Mouse (Mus musculus) gastrocnemius, adult 2 months (tissue): ENCODE measurements around the gene Cdkn2a. TPM values are rescaled to one million over a fixed set of nuclear protein-coding genes. Genes with fewer than 3 reads are reported as not detected.

Source experiments
- DNase-seq: peaks from one replicate; pipeline ENCODE4 v3.0.0; 2022
- H3K27ac ChIP-seq: fragments of 200-600 bp; 2 replicates; pipeline ENCODE4 v1.8.1; 2022; ENCODE audit warnings: mild to moderate bottlenecking
- H3K4me3 ChIP-seq: fragments of 200-600 bp; 2 replicates; pipeline ENCODE4 v1.8.1; 2022; ENCODE audit warnings: mild to moderate bottlenecking, moderate library complexity
- CTCF ChIP-seq: fragments of 200-600 bp; IDR thresholded peaks from 2 replicates; pipeline ENCODE4 v1.8.1; 2022; ENCODE audit warnings: antibody characterized with exemption, mild to moderate bottlenecking, moderate library complexity
- intact Hi-C: fragments of 180-260 bp; cut with DNase I; formaldehyde crosslinking; loops from one replicate; pipeline ENCODE4 v1.15.1; 2025
- total RNA-seq, 2 experiments: library from RNA; stranded (reverse); gene quantifications; 2 replicates each; pipeline ENCODE4 v1.2.3; 2021

The Cdkn2a gene
- total RNA-seq, 2 experiments from 2014 or later = not detected

DNA sequence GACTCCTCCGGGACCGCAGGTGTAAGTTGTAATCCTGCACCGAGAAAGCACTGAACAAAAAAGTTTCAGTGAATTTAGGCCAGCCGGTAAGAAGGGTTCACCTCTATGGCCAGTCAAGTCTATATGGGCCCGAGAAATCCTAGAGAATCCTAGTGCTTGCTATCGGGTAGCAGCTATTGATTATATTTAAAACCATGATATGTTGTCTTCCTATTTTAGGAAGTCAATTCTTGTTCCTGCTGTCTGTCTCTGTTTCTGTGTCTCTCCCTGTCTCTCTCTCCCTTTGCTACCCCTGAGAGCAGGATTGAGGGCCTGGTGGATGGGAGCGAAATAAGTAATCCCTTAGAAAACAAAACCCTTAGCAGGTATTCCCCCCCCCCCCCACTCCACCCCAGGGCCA is 937 bp downstream of the Cdkn2a start:
- no peak for TF ChIP-seq CTCF
- H3K27ac ChIP-seq = no peak overlapping the region
- H3K4me3 ChIP-seq = no peak overlapping the region
- intact Hi-C loops = no loop called here
- DNase-seq = no peak

DNA sequence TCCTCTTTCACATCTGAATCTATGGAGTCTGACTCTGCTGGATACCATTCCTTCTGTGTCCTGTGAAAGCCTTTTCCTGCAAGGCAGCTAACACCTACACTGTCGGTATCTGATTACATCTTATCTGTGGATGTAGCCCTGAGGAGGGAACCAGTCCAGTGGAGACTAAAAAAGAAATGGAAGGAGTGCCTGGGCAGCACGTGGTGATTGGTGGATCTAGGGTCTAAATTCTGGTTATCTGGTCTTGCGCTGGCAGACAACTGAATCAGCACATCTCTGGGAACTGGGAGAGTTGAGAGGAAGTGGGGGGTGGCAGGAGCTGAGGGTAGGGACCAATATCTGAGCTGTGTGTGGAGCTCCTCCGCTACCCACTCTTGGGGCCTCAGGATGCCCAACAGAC is 5.4 kb downstream of the Cdkn2a start:
- no peak for TF ChIP-seq CTCF
- no peak for DNase-seq
- H3K27ac ChIP-seq = no peak overlapping the region
- H3K4me3 ChIP-seq = no peak overlapping the region
- intact Hi-C loops = no loop called here

DNA sequence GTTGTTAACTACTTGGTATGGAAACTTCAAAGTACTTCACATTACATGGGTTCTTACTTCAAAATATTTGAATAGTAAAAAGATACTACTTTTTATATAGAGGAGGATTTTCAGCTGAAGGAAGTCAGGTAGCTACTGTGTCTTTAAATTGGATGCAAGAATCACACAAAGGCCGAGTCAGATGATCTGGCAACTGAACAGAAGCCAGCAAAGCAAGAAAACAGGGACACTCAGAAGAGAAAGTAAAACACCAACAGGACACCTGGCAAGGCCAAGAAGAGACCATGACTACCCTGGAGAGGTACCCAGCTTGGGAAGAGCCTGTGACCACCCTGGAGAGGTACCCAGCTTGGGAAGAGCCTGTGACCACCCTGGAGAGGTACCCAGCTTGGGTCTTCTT is 7.9 kb downstream of the Cdkn2a start:
- Histone ChIP-seq H3K4me3 (no peak overlapping the region), H3K27ac (no peak overlapping the region)
- DNase-seq = no peak
- intact Hi-C loops = no loop called here
- no peak for TF ChIP-seq CTCF

DNA sequence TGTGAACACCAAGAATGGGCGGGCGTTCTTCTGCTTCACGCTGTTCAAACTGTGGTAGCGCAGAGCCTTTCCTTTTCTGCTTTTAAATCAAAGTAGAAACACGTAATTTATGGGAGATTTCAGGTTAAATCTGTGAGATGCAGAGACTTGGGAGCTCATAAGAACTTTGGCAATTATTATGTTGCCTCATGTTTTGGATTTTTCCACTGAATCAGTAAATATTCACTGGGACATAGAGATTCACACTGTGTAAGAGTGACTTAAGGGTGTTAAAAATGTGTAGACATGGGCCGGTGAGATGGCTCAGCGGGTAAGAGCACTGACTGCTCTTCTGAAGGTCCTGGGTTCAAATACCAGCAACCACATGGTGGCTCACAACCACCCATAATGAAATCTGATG is 8.8 kb downstream of the Cdkn2a start:
- no peak for TF ChIP-seq CTCF
- Histone ChIP-seq H3K27ac (no peak overlapping the region), H3K4me3 (no peak overlapping the region)
- no peak for DNase-seq
- intact Hi-C loops = no loop called here

DNA sequence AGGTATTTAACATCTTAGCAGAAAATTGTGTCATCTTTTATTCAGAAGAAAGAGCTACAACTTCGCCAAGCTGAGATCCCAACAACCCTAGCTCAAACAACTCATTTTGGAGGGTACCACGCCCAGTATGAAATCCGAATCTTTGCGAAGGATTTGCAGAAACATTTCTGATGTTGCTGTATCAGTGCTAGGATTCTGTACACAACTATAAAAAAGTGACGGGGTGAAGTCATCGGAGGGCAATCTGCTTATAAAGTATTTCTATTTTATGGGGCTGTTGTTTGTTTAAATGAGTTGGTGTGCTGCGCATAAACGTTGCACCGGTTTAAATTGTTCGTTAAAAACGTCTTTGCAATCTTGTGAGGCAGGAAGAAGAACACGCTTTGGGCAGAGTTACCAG is 11.8 kb downstream of the Cdkn2a start:
- intact Hi-C loops = no loop called here
- DNase-seq = no peak
- H3K27ac ChIP-seq = no peak overlapping the region
- no peak overlapping the region for H3K4me3 ChIP-seq
- TF ChIP-seq CTCF = no peak

DNA sequence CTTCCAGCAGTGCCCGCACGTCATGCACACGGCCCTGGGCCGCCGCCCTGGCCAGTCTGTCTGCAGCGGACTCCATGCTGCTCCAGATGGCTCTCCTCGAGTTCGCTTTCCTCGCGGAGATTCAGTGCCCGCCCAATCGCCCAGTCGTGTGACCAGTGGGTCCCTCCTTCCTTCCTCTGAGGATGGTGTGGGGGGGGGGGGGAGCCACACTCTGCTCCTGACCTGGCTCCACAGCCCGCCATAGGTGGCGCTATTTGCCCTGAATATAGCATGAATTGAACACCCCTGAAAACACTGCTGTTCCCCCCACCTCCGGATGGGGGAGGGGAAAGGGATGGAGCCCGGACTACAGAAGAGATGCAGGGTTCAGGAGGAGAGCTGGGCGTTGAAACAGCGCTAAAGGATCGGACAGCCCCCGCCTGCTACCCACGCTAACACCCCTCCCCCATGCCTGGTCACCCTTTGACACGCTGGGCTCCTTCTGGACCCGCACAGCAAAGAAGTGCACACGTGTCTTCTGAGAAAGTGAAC is 12.4 kb downstream of the Cdkn2a start:
- H3K27ac ChIP-seq = no peak overlapping the region
- peak; percentile 34 for TF ChIP-seq CTCF
- intact Hi-C loops = no loop called here
- DNase-seq = peak; percentile 39
- peak overlapping the region; percentile 42 for H3K4me3 ChIP-seq

DNA sequence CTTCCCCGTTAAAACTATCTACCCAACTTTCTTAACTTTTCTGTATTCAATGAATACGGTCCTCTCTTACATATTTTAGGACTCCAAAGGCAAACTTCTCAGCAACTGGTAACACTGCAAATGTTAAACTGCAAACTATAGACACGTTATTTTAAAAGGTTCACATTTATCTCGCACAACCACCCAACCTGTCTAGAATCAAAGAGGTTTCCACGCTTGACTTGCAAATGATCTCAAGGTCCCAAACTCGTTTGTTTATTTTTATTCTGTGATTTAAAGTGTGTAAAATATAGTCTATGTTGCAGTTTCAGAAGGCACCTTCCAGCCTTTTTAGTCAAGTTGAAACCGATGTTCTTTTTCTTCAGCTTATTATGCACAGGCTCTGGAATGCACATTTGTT is 13.2 kb downstream of the Cdkn2a start:
- TF ChIP-seq CTCF = no peak
- Histone ChIP-seq H3K4me3 (no peak overlapping the region), H3K27ac (no peak overlapping the region)
- intact Hi-C loops = no loop called here
- no peak for DNase-seq

DNA sequence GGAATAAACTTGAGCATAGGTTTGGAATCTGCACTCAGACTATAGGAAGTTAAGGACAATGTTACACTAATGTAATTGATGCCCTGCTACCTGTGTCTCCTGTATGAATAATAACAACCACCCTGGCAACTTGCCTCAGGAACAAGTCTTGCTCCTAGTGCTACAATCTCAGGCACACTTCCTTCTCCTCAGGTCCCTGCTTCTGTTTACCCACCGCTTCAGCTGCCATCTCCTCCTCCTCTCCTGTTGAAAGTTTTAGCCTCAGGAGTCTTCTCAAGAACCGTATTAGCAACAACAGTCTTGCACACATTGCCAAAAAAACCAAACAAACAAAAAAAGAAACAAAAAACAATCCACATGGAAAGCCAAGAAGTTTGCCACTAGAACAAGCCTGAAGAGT is 14.8 kb downstream of the Cdkn2a start:
- DNase-seq = no peak

DNA sequence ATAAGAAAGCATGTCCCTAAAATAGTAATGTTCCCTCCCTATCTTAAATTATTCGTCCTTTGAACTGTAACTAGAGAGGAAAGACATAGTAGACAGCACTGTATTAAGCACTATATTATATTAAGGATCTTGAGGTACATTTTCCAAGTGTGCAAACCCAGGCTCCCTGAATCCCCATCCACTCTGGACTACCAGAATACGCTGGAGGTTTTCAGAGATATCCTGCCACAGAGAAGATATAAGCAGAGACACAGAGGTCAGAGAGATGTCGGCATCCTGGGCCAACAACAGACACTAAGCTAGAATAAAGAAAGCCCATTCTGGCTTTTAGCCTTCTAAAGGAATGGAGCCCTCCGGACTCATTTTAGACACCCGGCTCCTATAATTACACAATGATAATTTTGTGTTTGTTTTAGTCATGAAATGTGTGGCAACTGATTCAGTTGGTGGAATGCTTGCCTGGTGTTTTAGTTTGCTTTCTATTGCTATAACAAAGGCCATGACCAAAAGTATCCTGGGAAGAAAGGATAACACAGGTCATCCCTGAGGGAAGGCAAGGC is 17.0 kb downstream of the Cdkn2a start:
- no peak overlapping the region for H3K4me3 ChIP-seq
- intact Hi-C loops = no loop called here
- DNase-seq = no peak
- TF ChIP-seq CTCF = no peak
- H3K27ac ChIP-seq = no peak overlapping the region

More for the DNA sequence above, 14.8 kb downstream of the Cdkn2a start:
- no peak for TF ChIP-seq CTCF
- no peak overlapping the region for H3K4me3 ChIP-seq
- intact Hi-C loops = no loop called here
- no peak overlapping the region for H3K27ac ChIP-seq

DNA sequence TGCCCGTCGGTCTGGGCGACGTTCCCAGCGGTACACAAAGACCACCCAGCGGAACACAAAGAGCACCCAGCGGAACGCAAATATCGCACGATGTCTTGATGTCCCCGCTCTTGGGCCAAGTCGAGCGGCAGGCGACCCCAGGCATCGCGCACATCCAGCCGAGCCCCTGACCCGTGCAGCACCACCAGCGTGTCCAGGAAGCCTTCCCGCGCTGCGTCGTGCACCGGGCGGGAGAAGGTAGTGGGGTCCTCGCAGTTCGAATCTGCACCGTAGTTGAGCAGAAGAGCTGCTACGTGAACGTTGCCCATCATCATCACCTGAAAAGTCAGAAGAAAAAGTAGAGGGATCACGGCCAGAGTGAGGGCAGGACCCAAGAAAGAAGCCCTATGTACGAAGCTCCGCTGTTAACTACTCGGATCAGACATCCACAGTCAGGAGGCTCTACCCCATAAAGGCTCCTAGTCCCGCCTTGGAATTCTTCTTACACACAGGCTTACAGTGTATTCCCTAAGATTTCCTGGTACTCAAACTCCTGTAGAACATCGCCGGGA is 17.7 kb downstream of the Cdkn2a start:
- intact Hi-C loops = no loop called here
- Histone ChIP-seq H3K27ac (no peak overlapping the region), H3K4me3 (no peak overlapping the region)
- no peak for DNase-seq
- TF ChIP-seq CTCF = no peak

DNA sequence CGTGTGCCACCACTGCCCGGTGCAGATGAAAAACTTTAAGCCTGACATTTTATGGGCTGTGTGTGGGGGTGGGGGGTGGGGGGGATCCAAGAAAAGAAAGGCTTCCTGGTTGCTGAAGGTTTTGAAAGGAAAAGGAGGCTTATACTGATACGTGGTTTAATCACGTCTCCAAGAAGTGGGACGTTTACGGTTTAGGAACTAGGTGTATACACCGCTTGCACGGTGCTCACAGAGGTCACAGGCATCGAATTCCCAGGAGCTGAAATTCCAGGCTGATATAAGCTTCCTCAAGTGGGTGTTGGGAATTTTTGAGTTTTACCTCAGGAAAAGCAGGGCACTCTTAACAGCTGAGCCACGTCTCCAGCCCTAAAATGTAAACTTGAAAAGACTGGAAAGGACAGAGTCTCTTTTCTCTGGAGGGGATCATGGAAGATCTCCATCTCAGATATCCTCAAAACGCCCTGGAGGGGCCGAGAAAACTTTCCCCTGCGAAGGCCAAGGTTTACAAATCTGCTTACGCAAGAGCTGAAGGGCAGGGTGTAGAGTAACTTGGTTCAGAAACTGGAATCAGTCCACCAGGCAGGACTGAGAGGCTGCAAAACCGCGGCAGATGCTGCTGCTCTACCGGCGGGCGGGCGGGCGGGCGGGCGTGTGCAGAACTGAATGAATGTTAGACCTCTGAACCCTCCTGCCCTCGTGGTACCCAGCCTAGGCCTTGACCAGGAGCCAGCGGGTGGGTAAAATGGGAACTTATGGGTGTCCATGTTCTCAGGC is 18.5 kb downstream of the Cdkn2a start:
- TF ChIP-seq CTCF = no peak
- Histone ChIP-seq H3K27ac (no peak overlapping the region), H3K4me3 (no peak overlapping the region)
- intact Hi-C loops = no loop called here
- no peak for DNase-seq

DNA sequence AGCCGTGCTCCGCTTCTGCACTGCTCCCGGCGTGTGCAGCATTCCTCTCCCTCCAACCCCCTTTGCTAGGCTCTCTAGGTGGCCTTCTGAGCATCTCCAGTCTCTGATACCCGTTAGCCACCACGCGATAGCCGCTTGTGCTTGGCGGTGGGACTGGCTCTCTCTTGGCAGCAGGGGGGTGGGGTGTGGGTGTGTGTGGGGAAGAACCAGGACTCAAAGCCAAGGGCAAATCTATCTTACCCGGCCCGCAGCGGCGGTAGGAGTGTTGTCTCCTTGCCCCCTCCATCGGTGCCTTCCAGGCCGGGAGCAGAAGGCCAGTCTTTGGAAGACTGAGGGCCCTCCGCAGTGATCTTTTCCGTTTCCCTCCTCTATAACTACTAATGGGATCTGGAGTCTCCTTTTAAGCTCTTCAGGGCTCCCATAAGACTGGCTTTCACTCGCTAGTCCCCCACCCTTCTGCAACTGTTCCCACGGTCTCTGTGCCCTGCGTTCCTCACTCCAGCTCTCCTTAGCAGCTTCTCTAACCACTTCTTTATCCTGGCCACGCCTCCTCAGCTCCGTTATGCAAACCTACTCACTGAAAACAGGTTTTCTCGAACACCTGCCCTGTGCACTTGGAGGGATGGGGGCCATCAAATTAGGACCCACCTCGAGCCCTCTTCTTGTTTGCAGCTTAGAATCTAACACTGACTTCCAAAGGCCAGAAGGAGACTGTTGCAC is 19.5 kb downstream of the Cdkn2a start:
- no peak overlapping the region for H3K27ac ChIP-seq
- H3K4me3 ChIP-seq = no peak overlapping the region
- TF ChIP-seq CTCF = no peak
- intact Hi-C loops = no loop called here
- no peak for DNase-seq

DNA sequence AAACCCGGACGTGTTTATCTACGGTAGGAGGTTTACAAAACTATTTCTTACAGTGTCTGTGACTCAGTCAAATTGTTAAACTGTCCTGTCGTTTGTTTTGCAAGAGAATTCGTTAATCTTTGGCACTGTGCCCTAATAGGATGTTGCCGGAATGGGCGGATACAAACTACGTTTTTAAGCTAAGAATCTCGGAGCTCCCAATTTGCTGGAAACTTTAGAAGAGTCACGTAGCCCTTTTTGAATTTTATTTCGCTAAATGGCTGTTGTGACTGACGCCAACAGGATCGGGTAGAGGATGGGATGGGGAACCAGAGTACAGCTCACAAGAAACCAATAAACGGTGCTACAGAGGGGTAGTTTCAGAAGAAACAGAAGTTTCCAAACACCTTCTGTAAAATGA is 20.4 kb downstream of the Cdkn2a start:
- Histone ChIP-seq H3K4me3 (no peak overlapping the region), H3K27ac (no peak overlapping the region)
- intact Hi-C loops = no loop called here
- no peak for TF ChIP-seq CTCF
- DNase-seq = no peak
